Mouse (Mus musculus) liver, embryonic 14.5 days (tissue): Measurements from ENCODE around the gene Clec1b. TPM values are rescaled to one million over a fixed set of nuclear protein-coding genes. Genes with fewer than 3 reads are reported as not detected.
A peak's percentile ranks its signal among the peaks of the same experiment; 100 is the strongest.

Experiments used
- ATAC-seq: fragments of 200-750 bp; cut with Nextera tagmentation; 2 replicates; pipeline ENCODE4 v1.8.0; 2017; ENCODE audit warnings: moderate number of reproducible peaks, mild to moderate bottlenecking, moderate library complexity; ENCODE audit not compliant: insufficient read depth
- DNase-seq, 3 experiments: peaks; one replicate each; pipeline ENCODE4 v3.0.0-alpha.2; 2012 to 2013; ENCODE audit warnings: low read depth in 3 of 3, low spot score in 3 of 3
- H3K27ac ChIP-seq: fragments of 300-500 bp; sonication (generic); 2 replicates; pipeline ENCODE4 v1.5.1; 2014; ENCODE audit warnings: moderate library complexity, mild to moderate bottlenecking, control low read depth, inconsistent platforms
- H3K27me3 ChIP-seq: fragments of 300-500 bp; sonication (generic); 2 replicates; pipeline ENCODE4 v1.6.1; 2014; ENCODE audit warnings: mild to moderate bottlenecking, low read length, moderate library complexity; ENCODE audit not compliant: control insufficient read depth, insufficient read depth
- H3K36me3 ChIP-seq: fragments of 300-500 bp; sonication (generic); replicated peaks from 2 replicates; pipeline ENCODE4 v1.6.1; 2014; ENCODE audit warnings: low read depth; ENCODE audit not compliant: control insufficient read depth, insufficient read depth
- H3K4me1 ChIP-seq, 2 experiments: fragments of 200-500 bp in 1 of 2; fragments of 300-500 bp in 1 of 2; sonication (generic) in 1 of 2; replicated peaks; 2 replicates each; pipeline ENCODE4 v1.6.1; 2012 to 2014; ENCODE audit warnings: antibody characterized with exemption in 1 of 2, inconsistent platforms in 1 of 2, low read length in 1 of 2; ENCODE audit not compliant: control insufficient read depth in 2 of 2, insufficient read depth in 2 of 2
- H3K4me2 ChIP-seq: fragments of 300-500 bp; sonication (generic); 2 replicates; pipeline ENCODE4 v1.6.1; 2014; ENCODE audit warnings: low read depth, mild to moderate bottlenecking, control low read depth, moderate library complexity
- H3K4me3 ChIP-seq, 2 experiments: fragments of 200-500 bp in 1 of 2; fragments of 300-500 bp in 1 of 2; sonication (generic) in 1 of 2; 2 replicates each; pipeline ENCODE4 v1.5.1; 2012 to 2014; ENCODE audit warnings: low read depth in 2 of 2, low read length in 2 of 2, mild to moderate bottlenecking in 2 of 2, control low read depth in 1 of 2, inconsistent platforms in 1 of 2, moderate library complexity in 1 of 2; ENCODE audit not compliant: insufficient read depth in 1 of 2
- H3K9ac ChIP-seq: fragments of 300-500 bp; sonication (generic); replicated peaks from 2 replicates; pipeline ENCODE4 v1.6.1; 2014; ENCODE audit warnings: mild to moderate bottlenecking, control low read depth, moderate library complexity
- H3K9me3 ChIP-seq: fragments of 300-500 bp; sonication (generic); 2 replicates; pipeline ENCODE4 v1.6.1; 2016; ENCODE audit warnings: low read length, mixed read lengths; ENCODE audit not compliant: control insufficient read depth
- CTCF ChIP-seq: IDR thresholded peaks from 2 replicates; pipeline ENCODE4 v1.5.1; 2016; ENCODE audit warnings: antibody characterized with exemption, low read depth, control low read depth
- EP300 ChIP-seq: IDR thresholded peaks from 2 replicates; pipeline ENCODE4 v1.6.1; 2016; ENCODE audit warnings: antibody characterized with exemption, low read depth
- WGBS: fragments of 180-500 bp; shearing (Covaris S2); extraction: QIAGEN DNeasy Blood & Tissue Kit; methylation state at CpG from one replicate; pipeline ENCODE4 v1.1.7; 2014; ENCODE audit not compliant: insufficient replicate concordance; 5-methylcytosine and 5-hydroxymethylcytosine counted together
- polyA plus RNA-seq, 2 experiments: library from polyadenylated mRNA; depleted of rRNA in 1 of 2; stranded (reverse) in 1 of 2; unstranded in 1 of 2; fragments of >200 nt; fragmentation: Nextera tagmentation in 1 of 2; extraction: Ambion mirVana in 1 of 2; gene quantifications; 2 replicates each; pipeline versions ENCODE4 v1.2.1 to v1.2.3; 2012 to 2014

Clec1b gene
- polyA plus RNA-seq (2012; rRNA removed) (6.8 and 12.5 TPM in 2 replicates), polyA plus RNA-seq (2014; fragmentation: Nextera tagmentation; extraction: Ambion mirVana) (23.3 and 29.5 TPM in 2 replicates)

GRCm38 (mm10) chr6:129396997-129397396 is at the start of gene Clec1b:
Gene Clec1b, plus strand, starts transcription at chr6:129397297.
- no peak within 1 kb of the TSS for H3K4me3 ChIP-seq

DNA sequence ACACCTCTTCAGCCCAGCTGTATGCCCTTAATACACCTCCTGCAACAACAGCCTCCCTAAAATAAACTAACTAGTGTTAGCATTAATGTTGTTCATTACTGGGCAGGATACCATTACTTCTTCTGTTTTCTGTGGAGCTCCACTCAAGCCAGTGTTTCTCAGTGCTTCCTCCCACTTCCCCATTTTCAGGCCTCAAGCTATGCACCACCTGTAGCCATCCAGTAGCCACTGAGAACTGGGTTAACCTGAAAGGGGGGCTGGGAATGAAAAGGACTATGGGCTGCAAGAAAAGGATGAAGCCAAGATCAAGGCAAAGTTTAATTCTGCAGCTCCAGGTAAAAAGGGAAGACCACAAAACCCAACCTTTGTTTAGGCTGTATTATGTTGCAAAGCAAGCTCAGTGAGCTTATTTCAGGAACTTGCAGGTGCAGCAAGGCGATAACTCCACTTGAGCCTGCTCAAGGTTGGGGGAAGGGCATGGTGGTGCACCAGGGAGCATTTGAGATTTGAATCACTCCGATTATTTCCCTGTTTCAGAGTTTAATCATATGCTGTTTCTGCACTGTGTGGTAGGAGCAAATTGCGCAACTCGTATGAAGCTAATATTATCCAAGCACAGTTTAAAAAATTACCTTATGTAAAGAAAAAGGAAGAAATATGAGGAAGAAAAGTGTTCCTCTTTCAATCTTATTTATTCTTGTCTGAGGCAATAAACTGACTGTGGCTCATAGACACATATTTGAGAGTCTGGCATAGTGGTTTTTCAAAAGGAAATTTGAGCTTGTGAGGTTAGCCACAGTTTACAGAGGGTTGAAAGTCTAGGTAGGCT is 47.4 kb upstream of the Clec1b start:
- peak in 1 of 3 experiments; percentile 11 for DNase-seq

More at GRCm38 (mm10) chr6:129396997-129397396, at the start of gene Clec1b:
- no peak within 1 kb of the TSS for H3K9ac ChIP-seq
- no peaks in the 10 kb centered on the region for H3K27me3 ChIP-seq
- 37% methylated on average over 8 of the region's 8 CpGs for WGBS
- TF ChIP-seq CTCF: no peak
- TF ChIP-seq EP300: no peak
- H3K36me3 ChIP-seq: no peaks in the 10 kb centered on the region
- ATAC-seq: no peak
- no peaks in the 10 kb centered on the region for H3K4me1 ChIP-seq
- no peak within 1 kb of the TSS for H3K4me2 ChIP-seq
- H3K9me3 ChIP-seq: no peaks in the 10 kb centered on the region
- no peak for DNase-seq
- H3K27ac ChIP-seq: no peak within 1 kb of the TSS

GRCm38 (mm10) chr6:129351091-129351490 is 46.0 kb upstream of the Clec1b start:
- Histone ChIP-seq H3K27me3 (no peaks in the 10 kb centered on the region), H3K9ac (no peak overlapping the region), H3K9me3 (no peaks in the 10 kb centered on the region), H3K36me3 (no peaks in the 10 kb centered on the region), H3K4me1 (no peaks in the 10 kb centered on the region), H3K4me3 (peak overlapping the region; percentile 18 to 22; a peak in 1 of 4 replicates), H3K4me2 (no peak overlapping the region), H3K27ac (no peak overlapping the region)
- TF ChIP-seq CTCF: no peak
- 80% methylated on average over 3 of the region's 3 CpGs for WGBS
- ATAC-seq (0 out of 2 replicates have a peak, but pooled peaks have one; percentile 11), DNase-seq (no peak)

More for the DNA sequence above, 47.4 kb upstream of the Clec1b start:
- TF ChIP-seq EP300: 0 out of 2 replicates have a peak, but pooled peaks have one; percentile 2
- TF ChIP-seq CTCF: no peak
- Histone ChIP-seq H3K4me1 (no peaks in the 10 kb centered on the region), H3K27me3 (no peaks in the 10 kb centered on the region), H3K9ac (no peak overlapping the region), H3K27ac (no peak overlapping the region), H3K9me3 (no peaks in the 10 kb centered on the region), H3K36me3 (no peaks in the 10 kb centered on the region), H3K4me3 (no peak overlapping the region), H3K4me2 (no peak overlapping the region)
- 19% methylated on average over 4 of the region's 4 CpGs for WGBS
- peak; percentile 67; the same call in 1 of the 2 replicates for ATAC-seq

DNA sequence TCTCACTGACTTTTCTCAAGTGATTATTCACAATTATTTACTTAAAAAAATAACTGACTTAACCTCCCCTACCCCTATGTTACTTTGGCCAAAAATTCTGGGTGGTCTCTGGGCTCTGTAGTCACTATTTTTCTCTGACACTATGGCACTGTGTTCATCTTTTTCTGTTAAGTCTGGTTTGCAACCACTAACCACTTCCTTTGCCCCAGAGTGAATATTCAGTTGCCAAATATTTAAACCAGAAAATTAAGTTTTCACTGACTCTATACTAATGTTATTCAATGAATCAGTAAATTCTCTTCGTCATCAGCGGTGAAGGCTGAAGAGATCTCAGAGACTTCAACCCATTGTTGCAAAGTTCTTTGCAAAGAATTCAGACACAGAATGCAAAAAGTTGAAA is 41.3 kb upstream of the Clec1b start:
- H3K9ac ChIP-seq: no peak overlapping the region
- WGBS: 81% methylated on average over 2 of the region's 2 CpGs
- TF ChIP-seq CTCF: no peak

DNA sequence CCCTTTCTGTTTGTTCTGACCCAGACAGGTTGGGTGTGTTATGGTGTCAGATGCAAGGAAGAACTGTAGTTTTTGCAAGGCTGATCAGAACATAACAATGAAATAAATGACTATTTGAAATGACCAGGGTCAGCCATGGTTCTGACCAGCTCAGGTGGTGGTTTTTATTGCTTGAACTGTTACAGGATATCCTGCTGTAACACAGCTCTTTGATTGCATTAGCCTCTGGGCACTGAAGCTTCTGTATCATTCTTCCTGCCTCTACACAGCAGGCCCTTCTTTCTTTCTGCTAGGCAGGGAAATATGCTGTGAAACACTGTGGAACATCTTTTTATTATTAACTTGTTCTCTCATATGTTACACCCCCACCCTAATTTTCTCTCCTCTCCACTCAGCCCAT is 40.7 kb upstream of the Clec1b start:
- H3K4me1 ChIP-seq: no peaks in the 10 kb centered on the region
- no peak overlapping the region for H3K4me2 ChIP-seq
- no peaks in the 10 kb centered on the region for H3K36me3 ChIP-seq
- no peak for TF ChIP-seq EP300
- no peak for TF ChIP-seq CTCF
- no peak overlapping the region for H3K9ac ChIP-seq
- no peak for DNase-seq
- no peak for ATAC-seq
- no peaks in the 10 kb centered on the region for H3K27me3 ChIP-seq
- no peak overlapping the region for H3K27ac ChIP-seq
- no peaks in the 10 kb centered on the region for H3K9me3 ChIP-seq
- no peak overlapping the region for H3K4me3 ChIP-seq

More for the DNA sequence above, 41.3 kb upstream of the Clec1b start:
- Histone ChIP-seq H3K27ac (no peak overlapping the region), H3K36me3 (no peaks in the 10 kb centered on the region), H3K4me2 (no peak overlapping the region), H3K4me3 (no peak overlapping the region), H3K27me3 (no peaks in the 10 kb centered on the region), H3K4me1 (no peaks in the 10 kb centered on the region), H3K9me3 (no peaks in the 10 kb centered on the region)
- DNase-seq (no peak), ATAC-seq (no peak)
